Mouse (Mus musculus) kidney, postnatal 10 days (tissue): Measurements from ENCODE around the gene Tdrd9.
A peak's percentile ranks its signal among the peaks of the same experiment; 100 is the strongest.

Source experiments
- DNase-seq: peaks from one replicate; pipeline ENCODE4 v3.0.0; 2021; ENCODE audit warnings: mixed read lengths

Gene Tdrd9

GRCm38 (mm10) chr12:112108696-112109445 lies 137.5 kb downstream of the Tdrd9 start:
- DNase-seq: peak; percentile 39

- no peak for DNase-seq
Observed at GRCm38 (mm10) chr12:112109701-112110100, 138.3 kb downstream of the Tdrd9 start.

- no peak for DNase-seq
Observed at GRCm38 (mm10) chr12:112111323-112111722, 140.0 kb downstream of the Tdrd9 start.

- no peak for DNase-seq
Observed at GRCm38 (mm10) chr12:112112235-112112634, 140.9 kb downstream of the Tdrd9 start.

GRCm38 (mm10) chr12:112112686-112113396 lies 141.5 kb downstream of the Tdrd9 start:
- DNase-seq: no peak

GRCm38 (mm10) chr12:112113710-112114109 lies 142.4 kb downstream of the Tdrd9 start:
- peak; percentile 93 for DNase-seq

- DNase-seq: no peak
Observed at GRCm38 (mm10) chr12:112117006-112117405, 145.6 kb downstream of the Tdrd9 start.

- DNase-seq: no peak
Observed at GRCm38 (mm10) chr12:112117649-112118048, 146.3 kb downstream of the Tdrd9 start.
